Mouse (Mus musculus) liver, embryonic 12.5 days (tissue): ENCODE measurements around the gene Krtap12-1. TPM values are rescaled to one million over a fixed set of nuclear protein-coding genes. Genes with fewer than 3 reads are reported as not detected.
"Not testable (repeated sequence)": the region's sequence is repeated elsewhere in the genome, so short reads cannot be mapped to it uniquely, and the experiment has no call there.

Source experiments
- ATAC-seq: fragments of 200-750 bp; cut with Nextera tagmentation; 2 replicates; pipeline ENCODE4 v1.8.0; 2017; ENCODE audit warnings: moderate number of reproducible peaks, mild to moderate bottlenecking, moderate library complexity
- H3K27ac ChIP-seq: fragments of 300-500 bp; sonication (generic); 2 replicates; pipeline ENCODE4 v1.5.1; 2016; ENCODE audit warnings: mild to moderate bottlenecking
- H3K27me3 ChIP-seq: fragments of 300-500 bp; sonication (generic); replicated peaks from 2 replicates; pipeline ENCODE4 v1.6.1; 2016; ENCODE audit warnings: mild to moderate bottlenecking, moderate library complexity
- H3K36me3 ChIP-seq: fragments of 300-500 bp; sonication (generic); 2 replicates; pipeline ENCODE4 v1.6.1; 2016; ENCODE audit warnings: mild to moderate bottlenecking, moderate library complexity
- H3K4me1 ChIP-seq: fragments of 300-500 bp; sonication (generic); 2 replicates; pipeline ENCODE4 v1.6.1; 2016
- H3K4me2 ChIP-seq: fragments of 300-500 bp; sonication (generic); 2 replicates; pipeline ENCODE4 v1.6.1; 2016; ENCODE audit warnings: mild to moderate bottlenecking, moderate library complexity
- H3K4me3 ChIP-seq: fragments of 300-500 bp; sonication (generic); 2 replicates; pipeline ENCODE4 v1.5.1; 2016; ENCODE audit warnings: mild to moderate bottlenecking, moderate library complexity
- H3K9ac ChIP-seq: fragments of 300-500 bp; sonication (generic); 2 replicates; pipeline ENCODE4 v1.6.1; 2016; ENCODE audit warnings: mild to moderate bottlenecking, moderate library complexity
- H3K9me3 ChIP-seq: fragments of 300-500 bp; sonication (generic); replicated peaks from 2 replicates; pipeline ENCODE4 v1.6.1; 2016; ENCODE audit warnings: mild to moderate bottlenecking, moderate library complexity
- WGBS: fragments of 180-500 bp; shearing (Covaris S2); methylation state at CpG from one replicate; pipeline ENCODE4 v1.1.7; 2016; ENCODE audit not compliant: insufficient replicate concordance; 5-methylcytosine and 5-hydroxymethylcytosine counted together
- polyA plus RNA-seq: library from polyadenylated mRNA; unstranded; fragments of >200 nt; fragmentation: Nextera tagmentation; extraction: Ambion mirVana; gene quantifications from 2 replicates; pipeline ENCODE4 v1.2.1, GENCODE M21; 2016

The Krtap12-1 gene
- not detected in 2 replicates for polyA plus RNA-seq

DNA sequence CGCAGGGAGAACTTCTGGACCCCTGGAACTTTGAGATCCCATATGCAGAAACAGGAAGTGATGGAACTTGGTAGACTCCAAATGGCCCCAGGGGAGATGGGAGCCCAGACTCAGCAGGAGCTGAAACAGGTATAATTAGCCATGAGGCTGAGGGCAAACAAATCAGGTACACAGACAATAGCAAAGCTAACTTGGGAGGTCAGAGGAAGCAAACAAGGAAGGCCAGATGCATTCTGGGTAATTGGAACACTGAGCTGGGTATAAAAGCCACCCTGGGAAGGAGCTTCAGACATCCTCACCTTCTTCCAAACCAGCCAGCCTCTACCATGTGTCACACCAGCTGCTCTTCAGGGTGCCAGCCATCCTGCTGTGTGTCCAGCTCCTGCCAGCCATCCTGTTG lies at the start of gene Krtap12-1:
Gene Krtap12-1 (plus strand): TSS at position 301 of the 400 bp plus-strand sequence.
- not testable (repeated sequence) for H3K4me2 ChIP-seq, H3K4me3 ChIP-seq, H3K27me3 ChIP-seq, H3K4me1 ChIP-seq, H3K9me3 ChIP-seq, H3K36me3 ChIP-seq, H3K9ac ChIP-seq, ATAC-seq, H3K27ac ChIP-seq
- WGBS: 56% methylated on average over 1 of the region's 1 CpGs

DNA sequence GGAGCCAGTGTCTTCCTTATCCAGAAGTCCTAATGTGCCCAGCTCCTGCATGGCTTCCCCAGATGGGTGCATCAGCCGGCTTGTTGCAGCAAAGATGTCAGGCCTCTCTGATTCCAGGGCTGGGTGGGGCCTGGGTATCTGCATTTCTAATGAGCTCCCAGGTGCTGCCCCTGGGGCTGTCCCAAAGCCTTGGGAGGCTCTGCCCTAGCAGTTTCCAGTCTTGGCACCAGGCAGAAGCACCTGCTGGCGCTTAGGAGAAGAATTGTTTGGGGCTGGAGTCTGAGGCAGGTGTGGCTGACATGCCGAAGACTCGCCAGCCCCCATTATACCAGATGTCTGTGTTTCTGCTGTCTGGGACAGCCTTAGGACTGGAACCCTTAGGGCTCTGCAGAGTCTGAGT lies 49.7 kb upstream of the Krtap12-1 start:
- ATAC-seq: no peak; the same call in 1 of the 2 replicates
- Histone ChIP-seq H3K4me3 (no peak overlapping the region), H3K27ac (peak overlapping the region; percentile 74), H3K36me3 (no peaks in the 10 kb centered on the region), H3K9me3 (no peaks in the 10 kb centered on the region), H3K27me3 (peaks cover 40% of the 10 kb centered on the region), H3K4me1 (peaks cover 25% of the 10 kb centered on the region), H3K4me2 (no peak overlapping the region), H3K9ac (no peak overlapping the region)
- 67% methylated on average over 4 of the region's 4 CpGs for WGBS

DNA sequence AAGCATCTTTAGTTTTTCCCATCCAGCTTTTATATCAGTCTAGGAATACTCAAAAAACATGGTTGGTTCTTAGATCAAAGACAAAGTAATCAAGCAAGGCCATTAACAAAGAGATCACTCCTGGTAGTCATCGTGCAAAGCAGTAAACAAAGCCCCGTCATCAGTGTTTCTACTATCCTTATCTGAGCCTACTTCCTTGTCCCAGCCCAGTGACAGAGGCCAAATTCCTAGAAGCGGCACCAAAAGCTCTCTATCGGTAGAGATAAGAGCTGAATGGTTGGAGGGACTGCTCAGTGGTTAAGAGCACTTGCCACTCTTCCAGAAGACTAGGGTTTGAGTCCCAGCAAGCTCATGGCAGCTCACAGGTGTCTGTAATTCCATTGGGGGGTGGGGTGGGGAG lies 48.9 kb upstream of the Krtap12-1 start:
- peaks cover 25% of the 10 kb centered on the region for H3K4me1 ChIP-seq
- no peak overlapping the region for H3K4me3 ChIP-seq
- peak; percentile 89 for ATAC-seq
- WGBS: 5% methylated on average over 4 of the region's 4 CpGs
- H3K27me3 ChIP-seq: peaks cover 41% of the 10 kb centered on the region
- no peak overlapping the region for H3K9ac ChIP-seq
- no peaks in the 10 kb centered on the region for H3K9me3 ChIP-seq
- H3K36me3 ChIP-seq: no peaks in the 10 kb centered on the region
- peak overlapping the region; percentile 42 for H3K4me2 ChIP-seq
- peak overlapping the region; percentile 74 for H3K27ac ChIP-seq

DNA sequence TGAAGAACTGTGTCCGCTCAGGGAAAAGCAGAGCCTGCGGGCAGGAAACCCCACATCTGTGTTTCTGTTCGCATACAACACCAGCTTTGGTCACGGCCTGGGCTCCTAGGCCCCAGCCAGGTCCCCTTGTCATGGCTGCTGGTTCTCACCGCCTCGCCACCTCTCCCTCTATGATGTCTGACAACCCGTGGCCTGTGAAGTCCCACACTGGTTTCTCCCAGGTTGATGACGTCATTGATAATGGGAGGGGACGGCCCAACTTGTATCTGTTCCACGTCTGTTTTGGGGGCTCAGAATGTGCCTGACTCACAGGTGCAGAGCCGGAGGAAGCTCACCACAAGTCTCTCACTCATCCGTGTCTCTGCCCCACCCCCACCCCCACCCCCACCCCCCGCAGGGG lies 46.6 kb upstream of the Krtap12-1 start:
- no peak overlapping the region for H3K9ac ChIP-seq
- WGBS: 51% methylated on average over 13 of the region's 13 CpGs
- H3K36me3 ChIP-seq: no peaks in the 10 kb centered on the region
- H3K27me3 ChIP-seq: peaks cover 53% of the 10 kb centered on the region
- no peak for ATAC-seq
- H3K4me1 ChIP-seq: peaks cover 30% of the 10 kb centered on the region
- no peak overlapping the region for H3K4me3 ChIP-seq
- H3K27ac ChIP-seq: no peak overlapping the region
- no peak overlapping the region for H3K4me2 ChIP-seq
- no peaks in the 10 kb centered on the region for H3K9me3 ChIP-seq

DNA sequence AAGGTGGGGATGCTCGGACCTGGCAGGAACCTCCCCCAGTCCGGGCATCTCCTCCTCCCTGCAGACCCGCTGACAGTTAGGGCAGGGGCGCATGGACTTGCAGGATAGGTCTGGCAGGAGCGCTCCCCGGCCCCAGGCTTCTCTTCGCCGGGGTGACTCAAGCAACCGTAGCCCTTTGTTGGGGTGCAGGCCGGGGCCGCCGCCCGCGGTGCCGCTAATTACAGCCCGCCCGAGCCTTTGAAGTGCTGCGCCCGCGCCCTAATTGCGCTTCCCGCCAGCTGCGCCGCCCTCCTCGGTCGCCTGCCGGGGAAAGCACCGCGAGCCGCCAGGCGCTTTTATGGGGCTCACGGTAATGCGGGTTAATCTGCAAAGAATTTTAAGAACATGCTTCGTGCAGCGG lies 42.8 kb upstream of the Krtap12-1 start:
- H3K4me3 ChIP-seq: peak overlapping the region; percentile 15; the same call in 1 of the 2 replicates
- H3K4me2 ChIP-seq: peak overlapping the region; percentile 43
- H3K4me1 ChIP-seq: peaks cover 7% of the 10 kb centered on the region; the same call in 1 of the 2 replicates
- H3K9ac ChIP-seq: no peak overlapping the region
- ATAC-seq: no peak
- 5% methylated on average over 35 of the region's 35 CpGs for WGBS
- H3K36me3 ChIP-seq: no peaks in the 10 kb centered on the region
- H3K27ac ChIP-seq: no peak overlapping the region
- H3K27me3 ChIP-seq: peaks cover 81% of the 10 kb centered on the region
- no peaks in the 10 kb centered on the region for H3K9me3 ChIP-seq

DNA sequence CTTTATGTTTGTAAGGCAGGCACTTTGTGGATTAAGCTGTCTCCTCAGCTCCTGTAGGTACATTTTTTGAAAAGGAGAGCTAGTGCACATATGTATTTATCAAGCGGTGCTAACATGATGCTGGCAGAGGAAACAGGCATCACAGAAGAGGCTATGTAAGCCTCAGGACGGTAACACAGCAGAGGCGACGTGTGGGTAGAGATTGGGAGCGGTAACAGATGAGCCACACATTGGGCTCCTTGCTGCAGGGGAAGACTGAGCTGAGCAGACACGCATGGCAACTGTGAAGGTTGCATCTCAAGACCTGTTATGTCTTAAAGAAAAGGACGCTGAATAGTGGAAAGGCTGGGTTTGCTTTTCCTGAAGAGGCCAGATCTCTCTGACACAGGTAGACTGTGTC lies 37.4 kb upstream of the Krtap12-1 start:
- ATAC-seq: no peak
- peaks cover 90% of the 10 kb centered on the region for H3K27me3 ChIP-seq
- 50% methylated on average over 7 of the region's 7 CpGs for WGBS

DNA sequence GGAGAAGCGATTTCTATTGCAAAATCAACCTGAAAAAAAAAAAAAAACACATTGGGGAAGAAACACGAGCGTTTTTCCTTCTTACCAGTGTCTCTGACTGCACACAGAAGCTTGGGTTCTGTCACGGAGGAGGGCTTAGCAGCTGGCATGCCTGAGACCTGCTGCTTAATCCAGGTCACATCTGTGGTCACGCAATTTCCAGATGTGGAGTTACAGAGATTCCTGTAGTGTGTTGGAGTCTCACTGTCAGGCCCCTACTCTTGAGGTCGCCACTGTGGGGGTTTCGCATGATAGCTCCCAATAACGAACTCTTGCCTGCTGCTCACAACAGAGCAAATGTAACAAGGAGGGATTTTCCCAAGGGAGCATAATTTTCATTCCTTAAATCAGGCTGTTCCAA lies 36.2 kb upstream of the Krtap12-1 start:
- peaks cover 90% of the 10 kb centered on the region for H3K27me3 ChIP-seq
- no peaks in the 10 kb centered on the region for H3K4me1 ChIP-seq
- no peak for ATAC-seq
- H3K4me3 ChIP-seq: no peak overlapping the region
- WGBS: 37% methylated on average over 8 of the region's 8 CpGs
- no peak overlapping the region for H3K27ac ChIP-seq
- H3K36me3 ChIP-seq: no peaks in the 10 kb centered on the region
- H3K9ac ChIP-seq: no peak overlapping the region
- no peaks in the 10 kb centered on the region for H3K9me3 ChIP-seq
- H3K4me2 ChIP-seq: no peak overlapping the region

More for the DNA sequence above, 37.4 kb upstream of the Krtap12-1 start:
- H3K9me3 ChIP-seq: no peaks in the 10 kb centered on the region
- H3K4me2 ChIP-seq: no peak overlapping the region
- H3K4me3 ChIP-seq: no peak overlapping the region
- H3K4me1 ChIP-seq: peaks cover under 1% of the 10 kb centered on the region; the same call in 1 of the 2 replicates
- H3K36me3 ChIP-seq: no peaks in the 10 kb centered on the region
- no peak overlapping the region for H3K9ac ChIP-seq
- no peak overlapping the region for H3K27ac ChIP-seq

DNA sequence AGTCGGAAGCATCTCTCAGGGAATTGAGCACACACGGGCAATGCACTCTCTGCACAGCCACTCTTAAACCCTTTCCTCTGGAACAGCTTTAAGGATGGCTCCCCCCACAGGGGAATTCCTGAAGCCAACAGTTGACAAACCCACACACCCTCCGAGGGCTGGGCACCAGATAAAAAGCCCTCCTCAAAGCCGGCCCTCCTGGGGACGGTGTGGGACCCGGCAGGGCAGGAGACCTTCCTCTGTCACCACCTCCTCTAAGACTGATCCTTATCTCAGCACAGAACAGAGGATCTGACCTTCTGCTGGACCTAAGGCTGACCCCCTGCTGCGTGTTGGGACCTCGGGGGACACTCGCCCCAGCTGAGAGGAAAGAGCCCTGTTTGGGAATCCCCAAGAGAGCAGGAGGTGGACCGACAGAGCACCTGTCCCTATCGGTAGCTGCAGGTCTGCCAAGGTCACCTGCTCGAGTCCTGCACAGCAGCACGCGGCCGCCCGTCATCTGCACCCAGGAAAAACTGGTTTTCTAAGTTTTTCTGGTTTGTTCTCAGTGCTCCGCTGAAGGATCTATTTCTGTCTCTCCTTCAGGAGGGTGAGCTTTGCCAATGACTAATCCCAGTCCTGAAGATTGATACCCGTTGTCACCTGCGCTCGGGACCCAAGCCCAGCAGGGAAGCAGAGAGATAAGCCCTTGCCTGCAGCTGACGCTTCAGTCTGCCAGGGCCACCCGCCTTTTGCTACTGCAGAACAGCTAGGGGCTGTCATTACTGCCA lies 34.3 kb upstream of the Krtap12-1 start, which contains the start of gene Tspear:
Gene Tspear (plus strand): TSS at position 675 of the 770 bp plus-strand sequence.
- no peak within 1 kb of the TSS for H3K4me3 ChIP-seq
- peaks cover 89% of the 10 kb centered on the region for H3K27me3 ChIP-seq
- no peak within 1 kb of the TSS for H3K27ac ChIP-seq
- ATAC-seq: no peak
- WGBS: 5% methylated on average over 22 of the region's 22 CpGs
- H3K9ac ChIP-seq: no peak within 1 kb of the TSS
- H3K9me3 ChIP-seq: no peaks in the 10 kb centered on the region
- no peaks in the 10 kb centered on the region for H3K36me3 ChIP-seq
- no peak within 1 kb of the TSS for H3K4me2 ChIP-seq
- no peaks in the 10 kb centered on the region for H3K4me1 ChIP-seq

DNA sequence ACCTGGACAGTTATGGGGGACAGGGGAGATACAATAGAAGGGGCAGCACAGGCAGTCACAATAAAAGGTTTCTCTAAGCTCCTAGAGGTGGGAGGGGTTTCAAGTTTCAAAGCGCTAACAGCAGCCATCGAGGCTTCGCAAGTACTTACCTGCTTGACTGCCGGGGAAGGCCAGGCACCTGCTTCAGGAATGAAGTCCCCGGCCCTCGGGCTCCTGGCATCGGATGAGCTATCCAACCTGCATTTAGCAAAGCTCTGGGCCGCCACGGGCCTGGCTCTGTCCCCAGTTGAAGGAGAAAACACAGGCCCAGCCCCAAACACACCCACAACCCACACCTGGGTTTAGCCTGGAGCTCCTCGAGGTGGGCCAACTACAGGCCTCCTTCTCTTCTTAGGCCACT lies 33.4 kb upstream of the Krtap12-1 start:
- Histone ChIP-seq H3K4me3 (no peak overlapping the region), H3K36me3 (no peaks in the 10 kb centered on the region), H3K4me1 (no peaks in the 10 kb centered on the region), H3K9me3 (no peaks in the 10 kb centered on the region), H3K27ac (no peak overlapping the region), H3K27me3 (peaks cover 91% of the 10 kb centered on the region), H3K4me2 (no peak overlapping the region), H3K9ac (no peak overlapping the region)
- WGBS: 21% methylated on average over 10 of the region's 10 CpGs
- no peak for ATAC-seq

DNA sequence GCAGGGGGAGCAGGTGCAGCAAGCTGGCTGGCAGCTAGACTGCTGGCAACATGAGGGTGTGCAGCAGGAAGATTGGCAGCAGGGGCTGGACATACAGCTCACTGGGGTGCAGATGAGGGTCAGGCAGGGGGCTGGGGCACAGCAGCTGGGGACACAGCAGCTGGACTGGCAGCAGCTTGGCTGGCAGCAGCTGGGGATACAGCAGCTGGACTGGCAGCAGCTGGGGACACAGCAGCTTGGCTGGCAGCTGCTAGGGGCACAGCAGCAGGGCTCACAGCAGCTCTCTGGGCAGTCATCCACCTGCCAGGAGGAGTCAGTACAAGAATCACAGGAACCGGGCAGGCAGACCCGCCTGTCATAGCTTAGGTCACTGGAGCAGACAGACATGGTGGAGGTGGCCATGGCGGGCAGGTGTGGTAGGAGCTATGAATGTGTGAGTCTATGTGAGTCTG lies 30.0 kb upstream of the Krtap12-1 start, which contains the start of gene Gm19402:
Gene Gm19402 (minus strand): TSS at position 402 of the 452 bp plus-strand sequence.
- WGBS: 48% methylated on average over 3 of the region's 3 CpGs
- H3K4me3 ChIP-seq, H3K4me2 ChIP-seq, H3K9me3 ChIP-seq, H3K36me3 ChIP-seq, H3K9ac ChIP-seq, H3K4me1 ChIP-seq, H3K27ac ChIP-seq, ATAC-seq: not testable (repeated sequence)
- peaks cover 77% of the 10 kb centered on the region for H3K27me3 ChIP-seq

DNA sequence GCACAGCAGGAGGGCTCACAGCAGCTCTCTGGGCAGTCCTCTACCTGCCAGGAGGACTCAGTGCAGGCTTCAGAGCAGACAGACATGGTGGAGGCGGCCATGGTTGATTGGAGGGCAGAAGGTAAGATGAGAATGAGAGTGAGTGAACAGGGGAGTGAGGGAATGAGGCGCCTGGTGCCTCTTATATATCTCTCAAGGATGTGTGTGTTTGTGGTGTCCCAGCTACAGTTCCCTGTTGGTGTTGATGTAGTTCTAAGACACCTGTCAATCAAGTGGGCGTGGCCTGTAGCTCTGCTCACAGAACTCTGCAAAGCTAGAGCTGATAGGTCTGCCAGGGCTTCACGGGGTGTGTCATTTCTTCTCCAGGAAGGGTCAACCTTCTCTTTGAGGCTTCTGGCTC lies 23.3 kb upstream of the Krtap12-1 start, which contains the start of gene Gm9508:
Gene Gm9508 (minus strand): TSS at position 101 of the 400 bp plus-strand sequence.
- Histone ChIP-seq H3K4me3 (no peak within 1 kb of the TSS), H3K9ac (no peak within 1 kb of the TSS), H3K4me1 (no peaks in the 10 kb centered on the region), H3K36me3 (no peaks in the 10 kb centered on the region), H3K27me3 (peaks cover 22% of the 10 kb centered on the region; the same call in 1 of the 2 replicates), H3K9me3 (no peaks in the 10 kb centered on the region), H3K4me2 (no peak within 1 kb of the TSS), H3K27ac (no peak within 1 kb of the TSS)
- ATAC-seq: no peak
- 23% methylated on average over 4 of the region's 4 CpGs for WGBS

DNA sequence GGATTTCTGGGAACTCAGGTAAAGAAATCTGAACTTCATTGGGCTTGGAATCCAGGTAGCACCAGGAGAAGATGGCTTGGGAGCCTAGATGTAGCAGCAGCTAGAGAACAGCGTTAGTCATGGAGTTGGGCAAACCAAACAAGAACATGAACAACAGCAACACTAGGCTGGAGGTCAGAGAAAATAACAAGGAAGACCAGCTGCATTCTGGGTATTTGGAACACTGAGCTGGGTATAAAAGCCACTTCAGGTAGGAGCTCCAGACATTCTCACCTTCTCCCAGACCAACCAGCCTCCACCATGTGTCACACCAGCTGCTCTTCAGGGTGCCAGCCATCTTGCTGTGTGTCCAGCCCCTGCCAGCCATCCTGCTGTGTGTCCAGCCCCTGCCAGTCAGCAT lies 14.1 kb upstream of the Krtap12-1 start, which contains the start of gene Gm10272:
Gene Gm10272 (plus strand): TSS at position 301 of the 400 bp plus-strand sequence.
- Histone ChIP-seq H3K4me3 (no peak within 1 kb of the TSS), H3K27me3 (no peaks in the 10 kb centered on the region), H3K36me3 (no peaks in the 10 kb centered on the region), H3K4me2 (no peak within 1 kb of the TSS), H3K9ac (no peak within 1 kb of the TSS), H3K4me1 (no peaks in the 10 kb centered on the region), H3K9me3 (0 out of 2 replicates have a peak, but pooled peaks cover 3% of the 10 kb centered on the region), H3K27ac (no peak within 1 kb of the TSS)
- WGBS: 67% methylated on average over 1 of the region's 1 CpGs
- no peak for ATAC-seq
